Mouse (Mus musculus): ENCODE results near the gene Slc2a2.

DNA sequence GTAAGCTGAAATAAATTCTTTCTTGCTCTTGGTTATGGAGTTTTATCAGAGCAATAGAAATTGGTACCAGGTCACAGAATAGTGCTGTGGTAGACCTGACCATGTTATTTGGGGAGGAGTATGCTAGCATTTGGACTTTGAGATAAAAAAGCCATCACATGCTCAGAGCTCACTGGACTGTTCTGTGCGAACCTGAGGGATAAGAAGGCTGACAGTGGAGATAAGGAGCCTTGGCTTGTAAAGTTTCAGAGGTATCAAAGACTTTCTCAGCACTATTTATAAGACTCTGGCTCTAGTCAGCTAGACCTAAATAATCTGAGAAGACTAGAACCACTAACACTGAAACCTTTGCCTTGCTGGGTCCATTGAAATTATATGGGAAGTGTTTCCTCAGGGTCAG, 78.3 kb downstream of the Slc2a2 start:
- no peak for TF ChIP-seq CTCF (conservative IDR thresholded peaks at IDR 0.05; ENCODE audit: low read length)
- no peak for TF ChIP-seq NANOG (IDR thresholded peaks at IDR 0.05; ENCODE audit: borderline replicate concordance, low read length)
- no peak for TF ChIP-seq POU5F1 (IDR thresholded peaks at IDR 0.05; ENCODE audit: borderline replicate concordance, low read length)

All from E14TG2a.4 (cell line).